Mouse (Mus musculus): ENCODE results near the gene Ccdc155.

Gene Ccdc155

DNA sequence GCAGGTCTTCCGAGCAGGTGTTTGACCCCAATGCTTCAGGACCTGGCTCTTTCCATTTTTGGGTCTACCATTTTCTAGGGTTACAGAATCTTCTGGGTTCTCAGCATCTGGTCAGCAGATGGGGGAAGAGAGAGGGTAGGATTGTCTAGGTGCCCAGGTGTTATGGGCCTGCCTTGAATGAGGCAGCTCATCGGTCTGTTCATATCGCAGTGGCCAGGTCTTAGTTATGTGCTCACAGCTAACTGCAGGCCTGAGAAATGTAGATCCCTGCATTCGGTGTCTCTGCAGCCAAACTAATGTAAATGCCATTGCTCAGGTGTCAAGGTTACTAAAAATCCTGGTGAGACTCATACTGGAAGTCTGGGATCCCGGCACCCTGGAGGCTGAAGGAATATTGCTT is 21.7 kb upstream of the Ccdc155 start:
- no peak for DNase-seq (ENCODE audit: low spot score)

DNA sequence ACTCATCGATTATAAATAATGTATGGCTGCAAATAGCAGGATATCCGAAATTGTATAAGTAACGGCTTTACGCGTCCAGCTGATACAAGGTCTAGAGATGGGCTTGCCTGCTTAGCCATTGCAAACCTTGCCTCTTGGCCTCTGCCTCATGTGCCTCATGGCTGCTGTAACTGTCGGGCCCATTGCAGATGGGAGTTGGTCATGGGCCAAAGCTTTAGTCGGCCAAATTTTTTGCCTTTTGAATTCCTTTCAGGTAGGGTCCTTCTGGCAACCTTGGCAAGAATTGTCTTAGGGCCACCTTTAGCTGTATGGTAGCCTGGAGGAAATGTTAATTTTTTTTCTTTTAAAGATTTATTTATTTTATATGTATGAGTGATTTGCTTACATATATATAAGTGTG is 20.1 kb upstream of the Ccdc155 start:
- no peak for DNase-seq (ENCODE audit: low spot score)

- no peak for DNase-seq (ENCODE audit: low spot score)
Observed at GRCm38 (mm10) chr7:45221680-45222079, 17.0 kb upstream of the Ccdc155 start.

GRCm38 (mm10) chr7:45216442-45217183 is 11.9 kb upstream of the Ccdc155 start:
- DNase-seq (ENCODE audit: low spot score): peak; percentile 59

DNA sequence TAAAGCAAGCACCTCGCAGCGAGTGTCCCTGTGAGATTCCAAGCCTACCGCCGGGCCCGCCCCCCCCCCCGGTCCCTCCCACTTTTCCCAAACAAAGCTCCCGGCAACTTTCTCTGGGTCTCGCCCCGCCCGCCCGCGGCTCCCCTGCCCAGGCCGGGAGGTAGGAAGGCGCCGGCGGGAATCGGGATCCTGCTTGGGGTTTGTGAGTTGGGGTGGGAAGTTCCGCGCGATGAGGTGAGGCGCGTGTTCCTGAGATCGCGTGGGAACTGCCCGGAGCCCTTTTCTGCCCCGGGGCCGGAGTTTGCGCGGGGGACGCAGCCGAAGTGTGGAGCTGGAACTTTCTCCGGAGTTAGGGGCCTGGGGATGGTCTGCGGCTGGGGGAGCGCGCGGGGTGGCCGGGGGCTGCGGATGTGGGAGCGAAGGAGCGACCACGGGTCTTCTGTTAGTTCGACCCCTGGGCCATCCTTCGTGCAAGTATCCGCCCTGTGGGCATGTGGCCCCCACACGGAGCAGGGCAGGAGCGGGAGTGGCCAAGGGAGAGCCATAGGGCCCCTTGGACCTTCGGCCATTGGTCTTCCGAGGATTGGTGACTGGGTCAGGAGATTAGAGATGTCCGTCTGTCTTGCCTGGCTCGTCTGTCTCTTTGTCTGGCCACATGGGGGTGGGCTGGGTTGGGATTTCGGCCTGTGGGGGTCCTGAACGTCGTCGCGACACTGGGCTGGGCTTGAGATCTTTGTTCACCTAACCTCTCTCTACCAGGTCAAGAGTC is 11.2 kb upstream of the Ccdc155 start, which contains the start of gene Tead2:
Gene Tead2, plus strand, starts transcription at position 81 of the 769 bp plus-strand sequence.
- peak; percentile 29 for DNase-seq (ENCODE audit: low spot score)

GRCm38 (mm10) chr7:45213708-45214107 is 9.0 kb upstream of the Ccdc155 start:
- no peak for DNase-seq (ENCODE audit: low spot score)

DNA sequence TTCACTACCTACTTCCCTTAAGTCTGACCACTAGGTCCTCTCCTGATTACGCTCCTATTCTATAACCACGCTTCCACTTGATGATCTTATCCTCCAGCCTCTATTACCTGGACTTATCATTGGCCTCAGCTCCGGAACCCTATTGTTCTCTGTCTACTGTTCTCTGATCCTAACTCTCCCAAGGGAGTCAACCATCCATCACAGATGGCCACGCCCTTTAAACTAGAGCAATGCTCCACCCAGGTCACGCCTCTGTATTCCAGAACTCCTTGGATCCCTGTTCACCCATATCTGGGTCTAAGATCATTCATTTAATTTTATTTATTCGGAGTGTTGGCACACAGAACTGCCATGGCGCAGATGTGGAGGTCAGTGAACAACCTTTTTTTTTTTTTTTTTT is 7.7 kb upstream of the Ccdc155 start:
- no peak for DNase-seq (ENCODE audit: low spot score)

- no peak for DNase-seq (ENCODE audit: low spot score)
Observed at GRCm38 (mm10) chr7:45211851-45212251, 7.2 kb upstream of the Ccdc155 start, which contains the start of gene Dkkl1. TSS of gene Dkkl1 (minus strand) at chr7:45212147.

GRCm38 (mm10) chr7:45211070-45211469 is 6.4 kb upstream of the Ccdc155 start:
- no peak for DNase-seq (ENCODE audit: low spot score)

DNA sequence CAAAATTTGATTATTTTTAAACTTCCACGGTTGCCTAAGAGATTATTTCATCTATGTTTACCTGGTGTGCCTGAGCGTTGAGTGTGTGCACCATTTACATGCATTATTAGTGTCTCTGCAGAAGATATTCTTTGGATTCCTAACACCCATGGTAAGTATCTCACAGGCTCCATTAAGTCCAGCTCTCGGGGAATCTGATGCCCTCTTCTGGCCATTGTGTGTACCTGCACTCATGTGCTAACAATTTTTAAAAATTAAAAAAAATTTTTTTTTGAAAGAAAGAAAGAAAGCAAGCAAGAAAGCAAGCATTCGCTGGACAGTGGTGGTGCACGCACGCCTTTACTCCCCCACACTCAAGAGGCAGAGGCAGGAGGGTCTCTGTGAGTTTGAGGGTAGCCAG is 3.6 kb upstream of the Ccdc155 start:
- DNase-seq (ENCODE audit: low spot score): no peak

DNA sequence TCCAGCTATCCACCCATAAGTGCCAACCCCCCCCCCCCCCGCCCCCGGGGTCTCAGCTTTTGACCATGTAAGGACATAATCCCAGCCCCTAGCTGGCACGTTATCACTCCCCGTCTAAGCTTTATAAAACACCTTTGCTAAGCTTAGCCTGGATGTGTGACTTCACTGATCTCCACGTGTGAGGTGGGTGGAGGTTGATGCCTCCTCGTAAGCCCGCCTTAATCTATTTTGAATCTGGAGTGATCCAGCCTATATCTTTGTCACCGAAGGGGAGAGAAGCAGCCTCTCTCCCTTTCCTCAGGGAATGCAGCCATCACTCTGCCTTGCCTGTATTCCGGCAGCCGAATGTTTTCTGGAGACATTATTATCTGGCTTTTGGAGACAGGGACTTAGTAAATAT is 2.0 kb downstream of the Ccdc155 start:
- no peak for DNase-seq (ENCODE audit: low spot score)

DNA sequence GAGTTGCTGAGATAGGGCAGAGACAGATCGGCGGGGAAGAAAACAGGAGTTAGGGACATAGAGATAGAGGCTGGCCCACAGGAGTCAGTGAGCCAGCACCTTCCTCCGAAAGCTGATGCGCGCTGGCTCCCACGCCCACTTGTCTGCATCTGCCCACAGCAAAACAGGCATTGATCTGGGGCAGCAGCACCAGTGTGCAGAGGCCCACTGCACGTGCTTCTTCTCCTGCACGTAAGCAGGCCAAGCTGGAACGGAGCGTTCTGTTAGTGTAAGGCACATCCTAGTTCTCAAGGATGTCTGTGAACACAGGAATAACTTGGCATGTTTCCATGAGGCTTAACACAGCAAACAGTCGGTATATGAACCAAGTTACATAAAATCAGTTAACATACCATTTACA is 5.7 kb downstream of the Ccdc155 start:
- DNase-seq (ENCODE audit: low spot score): no peak

DNA sequence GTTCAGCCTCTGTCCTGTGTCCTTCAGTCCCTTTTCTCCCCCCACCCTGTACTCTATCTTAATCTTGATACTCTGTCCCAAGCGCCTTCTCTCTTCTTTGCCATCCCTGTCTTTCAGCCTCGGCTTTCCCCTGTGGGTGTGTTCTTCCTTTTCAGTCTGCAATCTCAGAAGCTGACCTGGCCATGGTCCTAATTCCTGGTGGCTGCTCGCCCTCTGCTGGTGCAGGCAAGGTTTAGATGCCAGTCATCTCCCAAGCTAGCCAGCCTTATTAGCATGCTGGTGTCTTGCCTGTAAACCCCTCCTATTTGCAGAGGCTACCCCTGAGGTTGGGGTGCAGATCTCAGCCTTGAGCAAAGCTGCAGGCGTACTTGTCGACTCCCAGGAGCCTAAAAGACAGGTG is 6.3 kb downstream of the Ccdc155 start:
- peak; percentile 78 for DNase-seq (ENCODE audit: low spot score)

GRCm38 (mm10) chr7:45196994-45197393 is 7.7 kb downstream of the Ccdc155 start:
- DNase-seq (ENCODE audit: low spot score): no peak

DNA sequence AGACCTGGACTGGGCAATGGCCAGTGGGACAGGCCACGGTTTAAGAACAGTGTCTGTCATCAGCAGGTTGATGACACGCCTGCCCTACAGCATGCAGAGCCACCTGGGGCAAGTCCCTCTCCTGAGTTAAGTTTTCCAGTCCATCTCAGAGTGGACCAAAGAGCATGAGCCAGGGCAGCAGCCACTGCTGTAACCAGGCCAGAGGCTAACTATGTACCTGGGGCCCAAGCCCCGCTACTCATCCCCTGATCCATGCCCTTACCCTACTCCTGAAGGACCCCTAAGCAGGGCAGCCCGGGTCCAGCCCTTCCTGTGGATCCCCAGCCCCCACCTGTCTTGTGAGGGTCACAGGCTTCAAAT is 8.5 kb downstream of the Ccdc155 start:
- no peak for DNase-seq (ENCODE audit: low spot score)

GRCm38 (mm10) chr7:45195341-45196175 is 9.1 kb downstream of the Ccdc155 start:
- DNase-seq (ENCODE audit: low spot score): no peak

- DNase-seq (ENCODE audit: low spot score): no peak
Observed at GRCm38 (mm10) chr7:45193871-45194785, 10.6 kb downstream of the Ccdc155 start.

DNA sequence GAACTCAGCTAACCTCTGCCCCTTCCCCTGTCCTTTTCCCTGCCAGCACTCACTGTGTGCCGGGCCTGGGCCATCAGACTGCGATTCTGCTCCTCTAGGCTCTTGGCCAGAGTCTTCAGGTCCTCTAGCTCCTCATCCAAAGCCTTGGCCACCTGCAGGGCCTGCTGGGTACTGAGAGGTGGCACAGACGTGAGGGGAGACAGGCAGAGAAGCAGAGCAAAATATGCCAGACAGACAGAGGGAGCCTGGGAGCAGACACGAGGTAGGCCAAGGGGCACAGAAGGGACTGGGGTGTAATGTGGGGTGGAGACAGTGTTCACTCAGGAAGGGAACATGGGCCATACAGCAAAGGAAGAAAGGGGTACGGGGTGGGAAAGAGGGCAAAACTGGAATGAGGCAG is 11.3 kb downstream of the Ccdc155 start:
- DNase-seq (ENCODE audit: low spot score): no peak

DNA sequence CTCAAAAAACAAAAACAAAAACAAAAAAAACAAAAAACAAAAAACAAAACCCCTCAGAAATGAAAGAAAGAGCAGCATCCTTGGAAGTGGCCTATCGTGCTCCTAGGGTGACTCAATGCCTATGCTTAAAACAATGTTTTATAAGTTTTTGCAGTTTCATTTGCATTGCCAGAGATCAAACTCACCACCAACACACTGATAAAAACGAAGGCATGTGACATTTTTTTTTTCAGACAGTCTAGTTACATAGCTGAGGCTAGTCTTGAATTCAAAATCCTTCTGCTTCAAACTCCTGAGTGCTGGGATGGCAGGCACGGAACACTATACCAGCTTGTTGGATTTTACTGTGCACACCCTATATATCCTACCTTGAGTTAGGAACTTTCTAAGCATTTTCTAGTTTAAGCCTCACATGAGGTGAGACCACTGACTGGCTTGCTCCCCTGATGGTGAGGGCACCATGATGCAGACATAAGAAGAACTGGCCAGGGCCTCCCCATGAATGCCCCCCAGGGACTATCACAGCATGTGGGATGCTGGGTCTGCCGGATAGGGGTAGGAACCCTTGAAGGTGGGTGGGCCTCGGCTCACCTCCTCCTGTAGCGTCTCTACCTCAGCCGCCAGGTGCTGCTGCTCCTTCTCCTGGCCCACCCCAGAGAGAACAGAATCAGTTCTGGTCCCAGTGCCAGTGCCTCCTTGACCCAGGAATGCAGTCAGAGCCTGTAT is 11.9 kb downstream of the Ccdc155 start:
- DNase-seq (ENCODE audit: low spot score): no peak

DNA sequence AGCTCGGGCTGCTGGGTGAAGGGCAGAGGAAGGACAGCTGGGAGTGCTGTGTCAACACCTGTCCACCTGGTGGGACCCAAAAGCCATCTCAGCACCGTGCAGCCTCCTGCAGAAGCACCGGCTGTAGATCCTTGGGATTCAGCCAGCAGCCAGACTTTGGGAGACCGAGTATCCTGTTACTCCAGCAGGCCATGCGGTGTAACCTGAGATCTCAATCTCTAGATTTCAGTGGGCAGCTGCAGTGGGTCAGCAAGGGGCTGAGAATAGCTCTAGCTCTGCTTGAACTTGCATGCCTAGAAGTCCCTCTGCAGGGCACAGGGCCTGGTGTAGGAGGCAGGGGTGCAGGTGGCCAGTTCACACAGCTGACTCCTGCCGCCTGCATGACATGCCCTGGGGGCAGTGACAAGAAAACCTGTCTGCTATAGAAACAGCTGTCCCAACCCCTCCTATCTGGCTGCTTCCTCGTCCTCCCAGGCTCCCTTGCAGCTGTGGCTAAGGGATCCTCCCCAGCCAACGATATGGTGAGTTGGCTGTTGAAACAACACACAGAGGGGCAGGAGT is 12.8 kb downstream of the Ccdc155 start:
- DNase-seq (ENCODE audit: low spot score): no peak

DNA sequence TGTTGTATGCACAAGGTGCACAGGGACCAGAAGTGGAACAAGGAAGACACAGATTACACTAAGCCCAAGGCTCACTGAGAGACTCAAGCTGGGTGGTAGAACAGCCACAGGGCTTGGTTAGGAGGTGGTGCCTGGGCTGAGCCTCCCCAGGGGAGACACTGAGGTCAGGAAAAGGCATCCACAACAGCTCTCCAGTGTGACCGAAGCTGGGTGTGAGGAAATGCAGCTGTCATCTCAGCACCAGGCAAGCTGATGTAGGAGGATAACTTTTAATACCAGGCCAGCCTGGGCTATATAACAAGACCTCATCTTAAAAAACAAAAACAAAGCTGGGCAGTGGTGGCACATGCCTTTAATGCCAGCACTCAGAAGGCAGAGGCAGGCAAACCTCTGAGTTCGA is 13.5 kb downstream of the Ccdc155 start:
- DNase-seq (ENCODE audit: low spot score): no peak
